In the genomic region with DNA sequence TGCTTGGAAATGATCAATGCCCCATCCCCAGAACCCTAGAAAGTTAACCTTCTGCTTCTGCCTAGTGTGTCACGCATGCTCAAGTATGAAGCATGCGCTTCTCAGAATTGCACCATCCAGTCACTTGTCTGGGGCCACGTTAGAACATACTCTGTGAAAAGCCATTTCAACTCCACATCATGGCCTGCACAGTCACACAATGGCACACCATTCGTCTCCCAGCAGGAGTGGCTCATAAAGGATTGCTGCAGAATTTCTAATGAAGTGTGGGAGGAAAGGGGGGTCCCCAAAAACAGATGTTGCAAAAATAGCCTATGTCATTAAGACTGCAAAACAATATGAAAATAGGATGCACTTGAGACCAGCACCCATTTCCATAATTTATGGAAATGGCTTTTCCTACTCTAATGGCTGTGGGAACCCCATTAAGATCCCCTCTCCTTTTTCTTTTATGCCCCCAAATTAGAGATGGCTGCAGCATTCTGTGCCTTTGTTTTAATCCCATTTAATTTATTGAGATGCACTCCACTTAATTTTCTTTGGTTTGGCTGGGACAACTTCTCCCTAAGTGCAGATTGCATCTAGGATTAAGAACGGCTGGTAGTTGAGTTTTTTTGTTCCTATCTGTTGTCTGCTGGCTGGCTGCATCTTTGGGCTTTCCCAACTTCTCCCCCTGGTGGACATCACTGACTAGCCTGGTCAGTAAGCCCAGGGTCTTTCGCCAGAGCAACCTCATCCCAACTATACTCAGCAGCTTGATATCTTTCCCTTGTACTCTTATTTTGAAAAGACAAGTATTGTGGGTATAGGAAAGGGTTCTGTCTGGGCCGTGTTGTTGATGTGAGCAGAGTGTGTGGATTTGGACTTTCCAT, we compare ENCODE assay signal across 8 mouse cellular contexts.
DNase-seq lines count a peak whose midpoint lies in the region; ATAC-seq lines count a peak whose summit lies in the region.
"Had no signal": no experiment of that assay in that cellular context is flagged by ENCODE, and none has a peak within 500 bp of the region (broad histone marks: within the 10 kb centered on the region; RNA-seq: fewer than 3 reads in every experiment).

No protein-coding gene starts in this region.

- no peak overlapping the region for H3K4me2 ChIP-seq in forebrain, embryonic 14.5 days (ENCODE audit: low read length)
- no peak overlapping the region for H3K4me2 ChIP-seq in midbrain, embryonic 16.5 days (ENCODE audit: low read length)
- H3K4me2 ChIP-seq: liver, embryonic 15.5 days had no signal

- no peaks in the 10 kb centered on the region for H3K27me3 ChIP-seq in forebrain, embryonic 14.5 days (replicated peaks; ENCODE audit: control insufficient read depth, insufficient read depth, low read length)
- H3K27me3 ChIP-seq in midbrain, embryonic 16.5 days (ENCODE audit: control insufficient read depth, insufficient read depth, low read depth, low read length) = no peaks in the 10 kb centered on the region
- H3K27me3 ChIP-seq: liver, embryonic 15.5 days had no signal

- no peak overlapping the region for H3K4me3 ChIP-seq in forebrain, embryonic 14.5 days (ENCODE audit: low read depth, low read length)
- H3K4me3 ChIP-seq in midbrain, embryonic 16.5 days (ENCODE audit: low read depth, low read length) = no peak overlapping the region
- H3K4me3 ChIP-seq: liver, embryonic 15.5 days had no signal

- peak; percentile 45 to 59 for DNase-seq in kidney, postnatal 4 days
- DNase-seq in kidney, adult 8-10 months = no peak
- peak; percentile 63 for DNase-seq in embryo, embryonic 10 days (ENCODE audit: low spot score)
- peak; percentile 80 for DNase-seq in forebrain, embryonic 14.5 days (ENCODE audit: low spot score)
- no peak for DNase-seq in B cell, adult 2 months
- no peak for DNase-seq in yolk sac, embryonic 10.5 days (ENCODE audit: low spot score)

- H3K9ac ChIP-seq in forebrain, embryonic 14.5 days (ENCODE audit: low read length) = no peak overlapping the region
- no peak overlapping the region for H3K9ac ChIP-seq in midbrain, embryonic 16.5 days (ENCODE audit: low read depth, low read length)
- H3K9ac ChIP-seq: liver, embryonic 15.5 days had no signal

- WGBS in forebrain, embryonic 14.5 days = 33% methylated on average over 7 of the region's 7 CpGs
- WGBS in midbrain, embryonic 16.5 days = 39% methylated on average over 7 of the region's 7 CpGs

- H3K36me3 ChIP-seq in forebrain, embryonic 14.5 days (ENCODE audit: control insufficient read depth, insufficient read depth, low read length) = no peaks in the 10 kb centered on the region
- no peaks in the 10 kb centered on the region for H3K36me3 ChIP-seq in midbrain, embryonic 16.5 days (ENCODE audit: control insufficient read depth, insufficient read depth, low read length)
- H3K36me3 ChIP-seq: liver, embryonic 15.5 days had no signal

- H3K4me1 ChIP-seq in forebrain, embryonic 14.5 days (ENCODE audit: control insufficient read depth, insufficient read depth, low read length) = peaks cover 11% of the 10 kb centered on the region
- H3K4me1 ChIP-seq in midbrain, embryonic 16.5 days (ENCODE audit: control insufficient read depth, insufficient read depth, low read length) = peaks cover 8% of the 10 kb centered on the region; the same call in 1 of the 2 replicates
- H3K4me1 ChIP-seq: liver, embryonic 15.5 days had no signal

- peak; percentile 87 for ATAC-seq in forebrain, embryonic 14.5 days
- peak; percentile 32; the same call in 1 of the 2 replicates for ATAC-seq in midbrain, embryonic 16.5 days

- no peaks in the 10 kb centered on the region for H3K9me3 ChIP-seq in forebrain, embryonic 14.5 days (replicated peaks; ENCODE audit: control insufficient read depth, low read length)
- no peaks in the 10 kb centered on the region for H3K9me3 ChIP-seq in midbrain, embryonic 16.5 days (replicated peaks; ENCODE audit: control insufficient read depth, low read length, poor library complexity, severe bottlenecking)
- H3K9me3 ChIP-seq: liver, embryonic 15.5 days had no signal

- H3K27ac ChIP-seq in forebrain, embryonic 14.5 days (ENCODE audit: low read depth, low read length) = peak overlapping the region; percentile 55; the same call in 1 of the 2 replicates
- no peak overlapping the region for H3K27ac ChIP-seq in midbrain, embryonic 16.5 days (ENCODE audit: low read length)
- H3K27ac ChIP-seq: liver, embryonic 15.5 days had no signal

Comparison
In these comparisons a context has a peak if more than half of its experiments do, and no peak if none do; other contexts are left out.
1. DNase-seq: peak in kidney, postnatal 4 days (2 of 2), embryo, embryonic 10 days (single experiment) and forebrain, embryonic 14.5 days (single experiment); none in kidney, adult 8-10 months (0 of 2), B cell, adult 2 months (0 of 2) and yolk sac, embryonic 10.5 days (single experiment).